Mouse (Mus musculus) left cerebral cortex, adult 2 months (tissue): ENCODE results near the gene 1700014D04Rik. TPM values are rescaled to one million over a fixed set of nuclear protein-coding genes. Genes with fewer than 3 reads are reported as not detected.
"Not testable (repeated sequence)": the region's sequence is repeated elsewhere in the genome, so short reads cannot be mapped to it uniquely, and the experiment has no call there.

ENCODE experiments used
- DNase-seq, 2 experiments: peaks; one replicate each; pipeline ENCODE4 v3.0.0; 2021 to 2022; ENCODE audit warnings: low spot score in 2 of 2, mixed read lengths in 1 of 2; ENCODE audit errors: extremely low spot score in 1 of 2
- H3K27ac ChIP-seq: fragments of 200-600 bp; 2 replicates; pipeline ENCODE4 v1.8.1; 2022
- H3K4me3 ChIP-seq: fragments of 200-600 bp; 2 replicates; pipeline ENCODE4 v1.8.1; 2022
- CTCF ChIP-seq: fragments of 200-600 bp; IDR thresholded peaks from 2 replicates; pipeline ENCODE4 v1.8.1; 2022; ENCODE audit warnings: antibody characterized with exemption, mild to moderate bottlenecking, moderate library complexity
- intact Hi-C: fragments of 180-260 bp; cut with DNase I; formaldehyde crosslinking; loops from one replicate; pipeline ENCODE4 v1.15.1; 2025
- total RNA-seq, 2 experiments: library from RNA; stranded (reverse); gene quantifications; 2 replicates each; pipeline ENCODE4 v1.2.3; 2021

Gene 1700014D04Rik
- total RNA-seq, 2 experiments from 2014 or later, result 1.8 to 2.5 TPM

GRCm38 (mm10) chr13:59733936-59734335 lies 12.6 kb downstream of the 1700014D04Rik start:
- DNase-seq, result no peak
- intact Hi-C loops, result no loop called here
- TF ChIP-seq CTCF, result no peak
- Histone ChIP-seq H3K4me3 (no peak overlapping the region), H3K27ac (no peak overlapping the region)

GRCm38 (mm10) chr13:59731652-59732051 lies 14.9 kb downstream of the 1700014D04Rik start, which contains the start of gene Spata31d1d:
Gene Spata31d1d, minus strand, starts transcription at chr13:59731752.
- intact Hi-C loops, result no loop called here
- Histone ChIP-seq H3K4me3 (no peak within 1 kb of the TSS), H3K27ac (no peak within 1 kb of the TSS)
- no peak for TF ChIP-seq CTCF
- no peak for DNase-seq

- intact Hi-C loops, result loop anchor here (2.0 to 5.0 kb wide), 2 partner anchors 51 to 90 kb away; partner anchors contain the start of gene Golm1
- DNase-seq, result peak; percentile 80
- TF ChIP-seq CTCF, result peak; percentile 98
- Histone ChIP-seq H3K4me3 (no peak overlapping the region), H3K27ac (no peak overlapping the region)
These were observed 18.0 kb downstream of the 1700014D04Rik start for GRCm38 (mm10) chr13:59728378-59729093.

DNA sequence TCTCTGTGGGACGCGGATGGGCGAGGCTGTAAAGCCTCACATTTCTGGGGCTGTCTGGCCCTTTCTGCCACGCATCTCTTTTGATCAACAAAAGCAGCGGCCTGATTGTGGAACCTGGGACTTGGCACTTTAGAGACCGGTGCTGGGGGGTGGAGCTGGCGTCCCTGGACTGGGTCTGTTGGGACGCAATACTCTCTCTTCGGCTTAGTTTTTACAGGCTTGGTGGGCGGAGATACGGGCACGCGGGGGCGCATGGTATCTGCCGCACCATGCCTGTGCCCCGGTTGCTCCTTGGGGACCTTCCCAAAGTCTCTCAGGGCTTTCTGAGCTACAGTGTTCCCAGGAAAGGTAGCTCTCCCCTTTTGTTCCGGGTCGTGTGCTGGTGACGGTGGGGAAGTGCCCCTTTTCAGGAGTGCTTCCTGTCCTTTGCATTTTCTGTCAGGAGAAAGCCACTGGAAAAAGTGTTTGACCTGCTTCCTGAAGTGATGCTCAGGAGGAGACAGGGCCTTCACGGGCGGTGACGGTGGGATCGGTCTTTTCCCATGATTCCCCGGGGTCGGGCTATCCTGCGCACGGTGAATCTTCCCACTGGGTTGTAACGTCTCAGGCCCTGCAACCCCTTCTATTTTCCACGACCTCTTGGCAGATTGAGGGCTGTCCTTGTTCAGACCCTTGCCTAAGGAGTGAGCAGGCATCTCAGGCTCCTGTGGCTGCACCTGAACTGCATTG lies 20.2 kb downstream of the 1700014D04Rik start:
- DNase-seq, result no peak
- TF ChIP-seq CTCF, result no peak
- no peak overlapping the region for H3K4me3 ChIP-seq
- intact Hi-C loops, result loop anchor here (5.0 kb wide), 1 partner anchor 49 kb away; the partner anchor contains the start of gene Golm1
- H3K27ac ChIP-seq, result no peak overlapping the region

- intact Hi-C loops, H3K27ac ChIP-seq, DNase-seq, H3K4me3 ChIP-seq: not testable (repeated sequence)
These were observed 24.5 kb downstream of the 1700014D04Rik start for GRCm38 (mm10) chr13:59722089-59722488.

DNA sequence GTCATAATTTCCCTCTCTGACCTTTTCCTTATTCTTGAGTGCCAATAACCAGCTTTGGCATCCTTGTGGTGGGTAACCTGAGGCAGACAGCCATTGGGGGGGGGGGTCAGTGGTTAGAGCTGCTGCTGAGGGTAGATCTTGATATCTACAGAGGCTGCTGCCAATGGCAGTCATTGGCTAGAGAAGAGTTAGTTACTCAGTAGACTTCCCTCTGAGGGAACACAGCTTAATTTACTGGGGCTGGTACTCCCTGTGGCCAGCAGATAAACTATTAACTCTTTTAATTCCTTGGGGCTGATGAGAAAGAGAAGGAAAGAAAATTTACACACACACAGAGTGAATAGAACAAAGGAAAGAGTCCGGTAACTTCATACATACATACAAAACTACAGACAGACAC lies 27.1 kb downstream of the 1700014D04Rik start:
- Histone ChIP-seq H3K27ac (peak overlapping the region; percentile 11; the same call in 1 of the 2 replicates), H3K4me3 (no peak overlapping the region)
- no peak for TF ChIP-seq CTCF
- no peak for DNase-seq
- intact Hi-C loops, result loop anchor here (1.0 kb wide), 1 partner anchor 18 kb away; no protein-coding TSS in a partner anchor

- not testable (repeated sequence) for DNase-seq, H3K4me3 ChIP-seq
- H3K27ac ChIP-seq, result peak overlapping the region; percentile 11; the same call in 1 of the 2 replicates
- intact Hi-C loops, result loop anchor here (1.0 kb wide), 1 partner anchor 18 kb away; no protein-coding TSS in a partner anchor
These were observed 27.6 kb downstream of the 1700014D04Rik start for GRCm38 (mm10) chr13:59718857-59719440.

- Histone ChIP-seq H3K4me3 (no peak overlapping the region), H3K27ac (no peak overlapping the region)
- intact Hi-C loops, result no loop called here
- no peak for TF ChIP-seq CTCF
- DNase-seq, result no peak
These were observed 32.8 kb downstream of the 1700014D04Rik start for GRCm38 (mm10) chr13:59713710-59714109.

DNA sequence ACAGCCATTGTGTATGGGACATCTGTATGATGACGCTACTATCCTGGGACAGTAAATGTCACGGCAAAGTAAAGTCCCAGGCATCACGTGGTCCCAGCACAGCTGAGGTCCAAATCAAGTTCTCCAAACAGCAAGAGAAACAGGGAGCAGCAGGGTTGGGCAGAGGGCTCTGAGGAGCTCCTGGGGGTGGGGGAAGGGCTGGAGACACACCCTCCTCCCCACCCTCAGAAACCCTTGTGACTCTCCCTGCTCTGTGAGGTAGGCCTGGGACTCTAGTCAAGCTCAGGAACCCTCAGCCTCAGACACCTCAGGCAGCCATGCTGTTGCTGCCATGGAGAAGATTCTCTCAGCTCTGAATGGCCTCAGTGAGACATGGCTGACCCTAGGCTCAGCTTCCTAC lies 34.6 kb downstream of the 1700014D04Rik start, which contains the start of gene Spata31d1b:
Gene Spata31d1b (plus strand): TSS at position 301 of the 400 bp plus-strand sequence.
- H3K4me3 ChIP-seq, H3K27ac ChIP-seq, DNase-seq, intact Hi-C loops: not testable (repeated sequence)

DNA sequence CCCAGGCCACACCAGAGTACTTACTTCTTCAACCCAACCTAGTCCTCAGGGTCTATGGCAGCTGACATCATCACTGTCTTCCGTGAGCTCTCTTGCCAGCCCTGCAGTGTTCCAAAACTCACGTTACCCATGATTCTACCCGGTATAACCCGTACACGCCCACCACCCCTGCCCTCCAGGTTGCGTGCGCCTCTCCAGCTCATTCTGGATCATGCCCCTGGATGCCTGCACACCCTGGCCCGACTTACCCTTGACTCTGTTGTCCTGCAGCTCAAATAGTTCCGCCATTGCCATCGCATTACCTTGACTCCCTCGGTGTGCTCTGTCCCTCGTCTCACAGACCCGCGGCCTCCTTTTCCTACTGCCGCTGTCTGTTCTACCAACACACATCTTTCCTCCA lies 36.3 kb downstream of the 1700014D04Rik start, which contains the start of gene Spata31d1a:
Gene Spata31d1a (minus strand): TSS at position 101 of the 400 bp plus-strand sequence.
- intact Hi-C loops, result no loop called here
- Histone ChIP-seq H3K4me3 (no peak within 1 kb of the TSS), H3K27ac (no peak within 1 kb of the TSS)
- DNase-seq, result no peak
- TF ChIP-seq CTCF, result no peak

DNA sequence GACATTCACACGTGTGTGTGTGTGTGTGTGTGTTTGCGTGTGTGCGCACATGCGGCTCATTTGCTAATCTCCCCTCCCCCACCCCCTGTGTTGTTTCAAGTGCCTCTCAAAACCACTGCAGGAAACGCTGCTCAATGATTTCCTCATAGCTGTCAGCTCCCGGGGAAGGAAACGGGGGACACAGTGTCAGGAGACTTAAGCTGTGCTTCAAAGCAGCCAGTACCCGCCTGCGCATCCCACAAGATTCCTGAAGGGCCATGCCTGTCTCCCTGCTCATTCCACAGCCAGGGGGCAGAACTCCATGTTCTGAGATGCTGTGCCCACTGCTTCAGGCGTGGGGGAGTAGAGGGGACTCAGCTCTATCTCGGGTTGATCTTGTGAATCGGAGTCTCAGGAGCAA lies 42.0 kb downstream of the 1700014D04Rik start:
- H3K27ac ChIP-seq, result no peak overlapping the region
- peak; percentile 42 for TF ChIP-seq CTCF

DNA sequence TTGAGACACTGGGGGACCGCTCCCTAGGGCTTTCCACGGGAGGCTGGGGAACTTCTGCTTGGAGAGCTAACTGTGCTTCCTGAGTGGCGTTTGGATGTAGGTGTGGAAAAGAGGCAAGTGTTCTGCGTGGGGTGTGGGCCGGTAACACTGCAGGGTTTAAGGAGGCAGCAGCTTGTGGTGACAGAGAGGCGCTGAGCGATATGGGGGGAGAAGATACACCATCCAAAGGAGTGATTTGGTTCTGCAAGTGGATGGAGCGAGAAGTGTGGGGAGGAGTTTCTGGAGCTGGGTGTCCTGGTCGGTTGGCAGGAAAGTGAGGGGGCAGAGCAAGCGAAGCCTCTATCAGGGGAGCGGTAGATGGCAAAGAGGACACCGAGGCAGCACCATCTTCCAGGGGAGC lies 43.0 kb downstream of the 1700014D04Rik start:
- no peak overlapping the region for H3K4me3 ChIP-seq
- H3K27ac ChIP-seq, result peak overlapping the region; percentile 55
- intact Hi-C loops, result no loop called here
- DNase-seq, result peak; percentile 20 to 42
- no peak for TF ChIP-seq CTCF

More for the DNA sequence above, 42.0 kb downstream of the 1700014D04Rik start:
- intact Hi-C loops, result no loop called here
- H3K4me3 ChIP-seq, result no peak overlapping the region
- DNase-seq, result peak; percentile 19 to 36

DNA sequence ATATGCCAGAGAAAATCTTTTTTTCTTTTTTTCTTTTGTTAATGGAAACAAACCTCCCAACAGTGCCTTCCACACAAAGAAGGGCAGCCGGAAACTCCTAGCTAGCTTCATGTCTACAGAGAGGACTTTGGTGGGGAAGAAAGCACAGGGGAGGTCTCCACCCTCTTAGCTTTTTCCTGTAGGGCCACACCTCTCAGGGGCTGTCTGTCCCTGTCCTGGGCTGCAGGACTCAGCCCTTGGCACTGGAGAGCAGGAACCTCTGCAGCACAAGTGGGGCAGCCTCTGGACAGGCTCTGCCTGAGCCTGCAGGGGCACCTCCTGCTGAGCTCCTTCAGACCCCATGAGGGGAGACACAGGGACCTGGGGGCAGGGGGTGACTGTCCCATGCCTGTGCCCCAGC lies 46.4 kb downstream of the 1700014D04Rik start:
- H3K4me3 ChIP-seq, H3K27ac ChIP-seq, intact Hi-C loops, DNase-seq: not testable (repeated sequence)
